Mouse (Mus musculus) bone marrow macrophage, adult 2 months (primary cell): ENCODE results near the gene Atg101.
"Not testable (repeated sequence)": the region's sequence is repeated elsewhere in the genome, so short reads cannot be mapped to it uniquely, and the experiment has no call there.

ENCODE experiments used
- CTCF ChIP-seq: IDR thresholded peaks from 2 replicates; pipeline ENCODE4 v1.5.1; 2012; ENCODE audit warnings: low read depth, mild to moderate bottlenecking, low read length, moderate library complexity
- POLR2A ChIP-seq: IDR thresholded peaks from 2 replicates; pipeline ENCODE4 v1.6.1; 2012; ENCODE audit warnings: mild to moderate bottlenecking, low read depth, low read length, borderline replicate concordance

DNA sequence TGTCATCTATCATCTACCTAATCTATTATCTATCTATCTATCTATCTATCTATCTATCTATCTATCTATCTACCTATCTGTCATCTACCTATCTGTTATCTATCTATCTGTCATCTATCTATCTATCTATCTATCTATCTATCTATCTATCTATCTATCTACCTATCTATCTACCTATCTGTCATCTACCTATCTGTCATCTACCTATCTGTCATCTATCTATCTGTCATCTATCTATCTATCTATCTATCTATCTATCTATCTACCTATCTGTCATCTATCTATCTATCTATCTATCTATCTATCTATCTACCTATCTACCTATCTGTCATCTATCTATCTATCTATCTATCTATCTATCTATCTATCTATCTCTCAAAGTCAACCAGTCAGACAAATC lies 40.3 kb downstream of the Atg101 start:
- TF ChIP-seq POLR2A, CTCF: not testable (repeated sequence)
